Comparison of ENCODE assay signal across 17 mouse cellular contexts in the genomic region with DNA sequence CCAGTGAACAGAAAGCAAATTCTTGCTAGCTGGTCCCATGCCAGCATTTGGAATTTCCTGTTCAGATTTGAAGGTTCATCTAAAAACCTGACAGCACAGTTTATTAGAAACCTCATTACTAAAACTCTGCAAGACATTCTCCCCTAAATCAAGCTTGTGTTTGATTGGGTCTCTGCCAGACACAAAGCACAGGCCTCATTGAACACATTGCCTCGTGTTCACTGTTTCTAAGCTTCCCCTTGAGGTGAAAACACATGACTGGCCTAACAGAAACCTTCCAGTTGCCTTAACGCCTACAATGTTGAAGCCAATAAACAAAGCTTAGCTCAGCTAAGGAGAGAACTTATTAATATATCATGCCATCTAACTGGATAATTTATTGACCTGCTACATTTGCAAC. TPM values are rescaled to one million over a fixed set of nuclear protein-coding genes. Genes with fewer than 3 reads are reported as not detected.
"Had no signal": no experiment of that assay in that cellular context is flagged by ENCODE, and none has a peak within 500 bp of the region (broad histone marks: within the 10 kb centered on the region; RNA-seq: fewer than 3 reads in every experiment).

No protein-coding gene starts in this region.

- H3K9ac ChIP-seq: limb, embryonic 13.5 days; liver, embryonic 15.5 days; lung, embryonic 15.5 days had no signal

- H3K4me2 ChIP-seq: limb, embryonic 13.5 days; liver, embryonic 11.5 days; liver, embryonic 15.5 days; lung, embryonic 15.5 days; midbrain, embryonic 11.5 days had no signal

- H3K27ac ChIP-seq: left cerebral cortex, adult 2 months; limb, embryonic 13.5 days; liver, embryonic 15.5 days; lung, embryonic 15.5 days; macrophage had no signal

- H3K9me3 ChIP-seq: limb, embryonic 13.5 days; liver, embryonic 15.5 days; lung, embryonic 15.5 days had no signal

- H3K27me3 ChIP-seq: limb, embryonic 13.5 days; liver, embryonic 15.5 days; lung, embryonic 15.5 days; megakaryocyte, embryonic 14.5 days had no signal

- DNase-seq: kidney, postnatal 10 days; kidney, postnatal 4 days; lung, postnatal 14 days; right cerebral cortex, postnatal 14 days; thymus, postnatal 36 days had no signal

- ATAC-seq: midbrain, embryonic 16.5 days had no signal

- H3K36me3 ChIP-seq: limb, embryonic 13.5 days; liver, embryonic 15.5 days; lung, embryonic 15.5 days had no signal

- H3K4me1 ChIP-seq: liver, embryonic 15.5 days; lung, embryonic 15.5 days; megakaryocyte, embryonic 14.5 days had no signal

- H3K4me3 ChIP-seq: left cerebral cortex, adult 2 months; limb, embryonic 13.5 days; liver, embryonic 15.5 days; lung, embryonic 15.5 days; megakaryocyte, embryonic 14.5 days had no signal

RNA-seq across cellular contexts. Expression of a gene that starts 5.7 kb away (rescaled TPM):
- polyA plus RNA-seq: kidney, embryonic 14.5 days; liver, embryonic 11.5 days; liver, embryonic 15.5 days; lung, embryonic 15.5 days; macrophage; neural tube, embryonic 14.5 days; stomach, embryonic 16.5 days had no signal
